Mouse (Mus musculus) limb, embryonic 13.5 days (tissue): ENCODE results near the gene Hdac9. TPM values are rescaled to one million over a fixed set of nuclear protein-coding genes. Genes with fewer than 3 reads are reported as not detected.

Experiments
- ATAC-seq: fragments of 200-750 bp; cut with Nextera tagmentation; 2 replicates; pipeline ENCODE4 v1.8.0; 2017; ENCODE audit warnings: low read depth, moderate number of reproducible peaks, moderate TSS enrichment; ENCODE audit not compliant: low FRiP score
- H3K27ac ChIP-seq: fragments of 300-500 bp; sonication (generic); 2 replicates; pipeline ENCODE4 v1.5.1; 2015; ENCODE audit warnings: inconsistent platforms, mild to moderate bottlenecking, moderate library complexity
- H3K27me3 ChIP-seq: fragments of 300-500 bp; sonication (generic); 2 replicates; pipeline ENCODE4 v1.6.1; 2015; ENCODE audit warnings: mild to moderate bottlenecking, inconsistent platforms
- H3K36me3 ChIP-seq: fragments of 300-500 bp; sonication (generic); 2 replicates; pipeline ENCODE4 v1.6.1; 2015; ENCODE audit warnings: inconsistent platforms, mild to moderate bottlenecking, moderate library complexity
- H3K4me1 ChIP-seq: fragments of 300-500 bp; sonication (generic); 2 replicates; pipeline ENCODE4 v1.6.1; 2015; ENCODE audit warnings: inconsistent platforms
- H3K4me2 ChIP-seq: fragments of 300-500 bp; sonication (generic); replicated peaks from 2 replicates; pipeline ENCODE4 v1.6.1; 2015; ENCODE audit warnings: inconsistent platforms, mild to moderate bottlenecking, moderate library complexity
- H3K4me3 ChIP-seq: fragments of 300-500 bp; sonication (generic); 2 replicates; pipeline ENCODE4 v1.5.1; 2015; ENCODE audit warnings: moderate library complexity, mild to moderate bottlenecking, inconsistent platforms
- H3K9ac ChIP-seq: fragments of 300-500 bp; sonication (generic); 2 replicates; pipeline ENCODE4 v1.6.1; 2015; ENCODE audit warnings: mild to moderate bottlenecking, inconsistent platforms
- H3K9me3 ChIP-seq: fragments of 300-500 bp; sonication (generic); 2 replicates; pipeline ENCODE4 v1.6.1; 2016; ENCODE audit warnings: inconsistent platforms
- WGBS: fragments of 180-500 bp; shearing (Covaris S2); methylation state at CpG from one replicate; pipeline ENCODE4 v1.1.7; 2015; 5-methylcytosine and 5-hydroxymethylcytosine counted together
- polyA plus RNA-seq: library from polyadenylated mRNA; unstranded; fragments of >200 nt; fragmentation: Nextera tagmentation; extraction: Ambion mirVana; gene quantifications from 2 replicates; pipeline ENCODE4 v1.2.1, GENCODE M21; 2015

Hdac9 gene
- polyA plus RNA-seq, 1 experiment from 2014 or later, result 8.4 TPM

DNA sequence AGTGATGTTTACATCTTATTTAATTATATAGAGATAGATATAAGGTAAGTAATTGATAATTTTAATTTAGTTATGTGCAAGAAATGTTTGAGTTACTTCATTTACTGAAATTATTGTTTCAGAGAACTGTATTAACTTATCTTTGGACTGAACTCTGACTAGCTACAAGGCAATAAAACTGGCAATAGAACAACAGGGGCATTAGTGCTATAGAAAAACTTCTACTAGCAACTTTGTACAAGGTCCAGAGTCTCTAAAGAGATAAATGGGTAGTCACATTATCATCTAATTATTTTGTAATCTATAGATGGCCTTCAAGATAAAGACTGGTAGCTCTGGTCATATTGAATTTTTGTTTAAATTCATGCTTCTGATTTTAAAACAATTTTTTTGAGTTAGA is 632.0 kb downstream of the Hdac9 start:
- ATAC-seq, result no peak
- Histone ChIP-seq H3K36me3 (no peaks in the 10 kb centered on the region), H3K4me2 (no peak overlapping the region), H3K4me3 (no peak overlapping the region), H3K9me3 (no peaks in the 10 kb centered on the region), H3K27me3 (no peaks in the 10 kb centered on the region), H3K4me1 (no peaks in the 10 kb centered on the region), H3K27ac (no peak overlapping the region), H3K9ac (no peak overlapping the region)

DNA sequence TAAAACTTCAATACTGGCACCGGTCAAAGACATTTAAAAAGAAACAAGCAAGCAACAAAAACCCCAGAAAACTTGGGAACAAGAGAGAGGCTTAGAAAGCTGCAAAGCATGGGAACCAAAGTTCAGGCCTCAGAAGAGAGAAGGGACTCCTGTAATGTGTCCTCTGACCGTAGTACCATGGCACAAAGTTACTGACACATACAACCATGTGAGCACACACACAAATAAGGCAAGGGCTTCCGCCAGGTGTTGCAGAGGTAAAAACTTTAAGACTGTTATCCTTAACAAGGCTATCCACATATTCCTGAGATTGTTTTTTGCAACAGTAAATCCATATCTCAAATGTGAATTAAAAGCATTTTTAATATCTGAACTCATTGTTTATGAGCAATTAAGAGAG is 632.5 kb downstream of the Hdac9 start:
- no peak overlapping the region for H3K4me3 ChIP-seq
- WGBS, result 82% methylated on average over 3 of the region's 3 CpGs
- H3K9me3 ChIP-seq, result no peaks in the 10 kb centered on the region
- H3K4me1 ChIP-seq, result no peaks in the 10 kb centered on the region
- H3K27ac ChIP-seq, result no peak overlapping the region
- H3K4me2 ChIP-seq, result no peak overlapping the region
- H3K9ac ChIP-seq, result no peak overlapping the region
- H3K27me3 ChIP-seq, result no peaks in the 10 kb centered on the region
- no peak for ATAC-seq
- no peaks in the 10 kb centered on the region for H3K36me3 ChIP-seq

DNA sequence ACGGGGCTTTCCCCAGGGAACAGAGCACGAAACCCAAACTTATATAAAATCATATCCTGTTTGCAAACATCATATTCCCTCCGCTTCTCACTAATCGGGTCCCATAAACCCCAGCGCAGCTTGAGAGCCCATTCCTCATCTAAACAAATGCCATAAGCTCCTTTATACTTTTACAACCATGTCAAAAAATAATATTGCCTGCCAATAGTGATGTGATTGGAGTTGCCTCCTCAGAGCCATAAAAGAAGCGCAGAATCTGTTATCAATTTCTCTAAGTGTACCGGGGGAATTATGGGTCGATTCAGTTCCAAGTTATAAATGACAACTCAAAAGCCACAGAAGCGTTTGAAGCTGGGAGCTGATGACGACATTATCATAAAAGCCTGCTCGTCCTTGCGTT is 638.1 kb downstream of the Hdac9 start:
- H3K4me2 ChIP-seq, result no peak overlapping the region
- H3K9me3 ChIP-seq, result no peaks in the 10 kb centered on the region
- peak; percentile 60 for ATAC-seq
- H3K4me3 ChIP-seq, result no peak overlapping the region
- H3K4me1 ChIP-seq, result no peaks in the 10 kb centered on the region
- WGBS, result 31% methylated on average over 12 of the region's 12 CpGs
- H3K27me3 ChIP-seq, result no peaks in the 10 kb centered on the region
- H3K9ac ChIP-seq, result no peak overlapping the region
- no peaks in the 10 kb centered on the region for H3K36me3 ChIP-seq
- H3K27ac ChIP-seq, result no peak overlapping the region

DNA sequence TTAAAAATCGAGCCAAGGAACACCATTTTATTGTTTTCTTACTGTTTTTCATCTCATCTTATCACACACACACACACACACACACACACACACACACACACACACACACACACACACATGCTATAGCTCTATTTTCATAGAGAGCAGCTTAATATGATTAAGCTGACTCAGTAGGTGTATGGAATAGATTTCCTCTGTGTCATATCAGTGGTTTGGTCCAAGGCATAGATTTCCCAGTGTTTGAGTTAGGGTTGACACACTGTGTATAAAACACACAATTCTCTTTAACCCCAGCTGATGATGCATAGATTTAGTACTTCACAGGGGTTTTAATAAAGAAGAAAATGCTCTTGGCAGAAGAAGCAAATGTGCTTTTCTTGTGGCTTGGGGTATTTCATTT is 643.1 kb downstream of the Hdac9 start:
- ATAC-seq, result no peak
- WGBS, result 89% methylated on average over 1 of the region's 1 CpGs
- Histone ChIP-seq H3K9ac (no peak overlapping the region), H3K4me3 (no peak overlapping the region), H3K4me2 (no peak overlapping the region), H3K9me3 (no peaks in the 10 kb centered on the region), H3K27ac (no peak overlapping the region), H3K27me3 (no peaks in the 10 kb centered on the region), H3K36me3 (no peaks in the 10 kb centered on the region), H3K4me1 (peaks cover 11% of the 10 kb centered on the region; the same call in 1 of the 2 replicates)

DNA sequence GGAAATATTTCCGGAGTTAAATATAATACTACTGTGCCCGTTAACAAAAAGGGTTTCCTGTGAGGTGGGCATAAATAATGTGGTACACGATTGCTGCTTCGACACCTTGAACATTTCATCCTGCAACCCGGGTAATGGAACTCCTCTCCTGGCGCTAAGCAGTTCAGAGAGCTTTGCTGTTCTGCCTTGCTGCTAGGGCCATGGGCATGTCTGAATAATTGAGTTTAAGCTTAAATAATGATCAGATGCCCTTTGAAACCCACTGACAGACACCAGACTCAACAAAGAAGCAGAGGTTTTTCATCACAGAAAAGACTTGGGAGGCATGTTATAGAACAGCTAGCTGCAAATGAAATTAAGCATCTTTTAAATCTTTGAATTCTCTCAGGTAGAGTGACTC is 646.8 kb downstream of the Hdac9 start:
- ATAC-seq, result peak; percentile 40; the same call in 1 of the 2 replicates

DNA sequence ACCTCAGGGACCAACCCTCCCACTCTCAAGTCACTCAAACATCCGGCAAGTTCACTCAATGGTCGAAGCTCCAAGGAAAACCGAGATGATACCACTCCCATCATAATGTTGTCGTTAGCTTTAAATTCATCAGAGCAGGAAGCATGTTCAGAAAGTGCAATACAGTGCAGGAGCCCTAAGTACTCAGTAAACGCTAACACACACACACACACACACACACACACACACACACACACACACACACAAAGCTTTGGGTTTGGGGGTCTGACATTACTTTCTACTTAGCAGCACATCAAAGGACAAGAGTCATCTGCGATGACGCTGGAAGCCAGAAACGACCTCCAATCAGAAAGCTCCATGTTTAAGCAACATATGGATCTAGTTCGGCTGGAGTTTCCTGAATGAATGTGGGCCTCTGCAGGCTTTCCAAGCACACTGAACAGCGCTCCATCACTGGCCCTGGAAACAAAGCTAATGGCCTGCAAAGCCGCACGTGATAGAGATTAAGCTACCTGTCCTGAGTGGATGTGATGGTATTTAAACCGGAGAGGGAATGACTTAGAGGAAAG is 647.3 kb downstream of the Hdac9 start:
- no peaks in the 10 kb centered on the region for H3K9me3 ChIP-seq
- H3K27me3 ChIP-seq, result no peaks in the 10 kb centered on the region
- no peaks in the 10 kb centered on the region for H3K36me3 ChIP-seq
- ATAC-seq, result peak; percentile 90
- peaks cover 11% of the 10 kb centered on the region; the same call in 1 of the 2 replicates for H3K4me1 ChIP-seq
- no peak overlapping the region for H3K9ac ChIP-seq
- peak overlapping the region; percentile 59; the same call in 1 of the 2 replicates for H3K27ac ChIP-seq
- no peak overlapping the region for H3K4me3 ChIP-seq
- WGBS, result 17% methylated on average over 13 of the region's 13 CpGs
- H3K4me2 ChIP-seq, result peak overlapping the region; percentile 34

More for the DNA sequence above, 646.8 kb downstream of the Hdac9 start:
- H3K27ac ChIP-seq, result peak overlapping the region; percentile 59; the same call in 1 of the 2 replicates
- H3K4me2 ChIP-seq, result peak overlapping the region; percentile 34
- peaks cover 11% of the 10 kb centered on the region; the same call in 1 of the 2 replicates for H3K4me1 ChIP-seq
- H3K27me3 ChIP-seq, result no peaks in the 10 kb centered on the region
- no peaks in the 10 kb centered on the region for H3K9me3 ChIP-seq
- no peak overlapping the region for H3K4me3 ChIP-seq
- 18% methylated on average over 6 of the region's 6 CpGs for WGBS
- no peaks in the 10 kb centered on the region for H3K36me3 ChIP-seq
- H3K9ac ChIP-seq, result no peak overlapping the region

DNA sequence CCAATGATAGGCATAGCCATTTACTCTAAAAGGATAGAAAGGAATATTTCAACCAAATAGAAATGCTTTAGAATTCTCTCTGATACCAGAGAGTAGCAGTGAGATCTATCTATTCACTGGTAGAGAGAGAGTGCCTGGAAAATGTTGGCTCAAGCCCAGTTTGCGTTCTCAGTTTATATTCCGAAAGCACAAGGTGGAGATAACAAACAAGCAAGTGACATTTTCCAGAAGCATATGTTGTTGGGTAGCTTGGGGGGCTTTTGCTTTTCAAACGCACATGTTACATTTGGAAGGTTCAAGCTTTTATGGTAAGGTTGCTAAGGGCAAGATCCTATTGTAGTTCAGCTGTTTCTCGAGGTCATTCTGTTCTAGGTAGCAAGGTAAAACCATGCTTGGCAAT is 657.2 kb downstream of the Hdac9 start:
- no peaks in the 10 kb centered on the region for H3K36me3 ChIP-seq
- no peaks in the 10 kb centered on the region for H3K9me3 ChIP-seq
- no peak overlapping the region for H3K4me3 ChIP-seq
- H3K4me2 ChIP-seq, result no peak overlapping the region
- no peaks in the 10 kb centered on the region for H3K4me1 ChIP-seq
- no peaks in the 10 kb centered on the region for H3K27me3 ChIP-seq
- no peak overlapping the region for H3K9ac ChIP-seq
- ATAC-seq, result no peak
- H3K27ac ChIP-seq, result no peak overlapping the region
- WGBS, result 61% methylated on average over 4 of the region's 4 CpGs

DNA sequence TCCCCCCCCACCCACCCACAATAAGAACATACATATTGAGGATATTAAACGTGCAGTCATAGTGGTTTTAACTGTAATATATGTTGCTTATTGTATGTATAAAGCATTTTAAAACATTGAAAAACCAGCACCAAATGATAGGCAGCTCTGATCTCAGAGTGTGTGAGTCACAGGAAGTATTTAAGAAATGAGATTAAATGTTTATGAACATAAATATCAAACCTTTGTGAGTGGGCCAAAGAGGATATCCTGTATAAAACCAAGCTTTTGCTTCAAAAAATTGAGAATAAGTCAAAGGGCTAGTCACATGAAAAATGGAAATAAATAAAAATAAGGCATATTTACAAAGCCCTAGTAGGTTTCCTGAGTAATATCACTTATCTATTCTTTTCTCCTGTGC is 667.7 kb downstream of the Hdac9 start:
- Histone ChIP-seq H3K4me2 (no peak overlapping the region), H3K36me3 (no peaks in the 10 kb centered on the region), H3K27me3 (no peaks in the 10 kb centered on the region), H3K27ac (no peak overlapping the region), H3K4me3 (no peak overlapping the region), H3K9me3 (no peaks in the 10 kb centered on the region), H3K9ac (no peak overlapping the region), H3K4me1 (peaks cover 14% of the 10 kb centered on the region)
- ATAC-seq, result no peak
- WGBS, result 69% methylated on average over 1 of the region's 1 CpGs

DNA sequence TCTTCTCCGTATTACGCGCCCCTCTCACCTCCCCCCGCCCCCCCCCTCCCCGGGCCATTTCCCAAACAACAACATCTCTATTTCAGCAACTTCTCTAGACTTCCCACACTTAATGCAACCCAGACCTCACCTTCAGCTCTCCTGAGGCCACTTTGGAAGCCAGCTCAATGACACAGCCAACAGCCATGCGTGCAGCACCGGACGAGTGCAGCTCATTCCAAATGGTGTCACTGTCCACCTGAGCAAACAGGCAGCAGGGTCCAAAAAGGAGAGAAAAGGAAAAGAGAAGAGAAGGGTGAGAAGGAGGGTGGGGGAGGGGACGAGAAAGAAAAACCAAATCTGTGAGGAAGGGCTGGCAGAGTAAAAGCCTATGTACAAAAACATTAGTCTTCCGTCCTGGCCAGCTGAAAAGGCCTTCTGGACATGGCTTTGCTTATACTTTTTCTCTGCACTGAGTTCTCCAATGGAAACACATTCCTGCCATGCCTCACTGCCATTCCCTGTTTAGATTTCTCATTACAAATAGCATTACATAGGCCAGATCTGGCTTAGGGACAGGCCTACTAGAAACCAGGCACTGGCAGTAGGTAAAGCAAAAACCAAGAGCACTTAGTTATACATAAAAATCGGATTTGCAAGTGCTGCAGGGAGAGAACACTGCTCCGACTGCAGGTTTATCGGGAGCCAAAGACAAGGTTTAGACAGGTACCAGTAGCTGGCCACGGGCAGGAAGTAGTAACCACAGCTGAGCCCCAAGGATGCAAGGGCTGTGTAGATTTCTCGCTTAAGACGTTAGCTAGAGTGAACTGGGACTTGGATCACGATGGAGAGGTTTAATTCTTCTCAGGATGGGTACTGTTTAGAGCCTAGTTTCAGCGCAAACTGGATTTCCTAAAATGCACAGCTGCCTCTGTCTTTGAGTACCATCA is 668.4 kb downstream of the Hdac9 start:
- ATAC-seq, result peak; percentile 48; the same call in 1 of the 2 replicates
- H3K4me1 ChIP-seq, result peaks cover 15% of the 10 kb centered on the region
- peak overlapping the region; percentile 27; the same call in 1 of the 2 replicates for H3K4me2 ChIP-seq
- no peaks in the 10 kb centered on the region for H3K36me3 ChIP-seq
- no peaks in the 10 kb centered on the region for H3K27me3 ChIP-seq
- no peaks in the 10 kb centered on the region for H3K9me3 ChIP-seq
- no peak overlapping the region for H3K9ac ChIP-seq
- 0 out of 2 replicates have a peak overlapping the region, but pooled peaks have one; percentile 44 for H3K27ac ChIP-seq
- H3K4me3 ChIP-seq, result no peak overlapping the region
- 59% methylated on average over 17 of the region's 18 CpGs for WGBS

DNA sequence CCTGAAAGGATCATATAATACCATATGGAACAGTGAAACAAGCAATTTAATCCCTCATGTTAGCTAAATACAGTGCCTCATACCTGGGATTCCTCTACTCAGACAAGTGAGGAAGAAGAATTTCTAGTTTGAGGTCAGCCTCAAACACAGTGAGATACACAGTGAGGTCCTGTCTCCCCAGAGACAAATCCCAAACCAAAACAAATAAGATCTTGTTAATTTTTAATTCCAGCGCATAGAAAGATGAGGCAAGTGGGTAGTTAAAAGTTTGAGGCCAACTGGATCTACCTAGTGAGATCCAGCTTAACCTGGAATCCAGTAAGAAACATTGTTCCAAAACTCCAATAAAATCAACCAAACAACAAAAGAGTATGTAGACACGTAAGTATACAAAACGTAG is 678.1 kb downstream of the Hdac9 start:
- Histone ChIP-seq H3K27ac (no peak overlapping the region), H3K9ac (no peak overlapping the region), H3K4me3 (no peak overlapping the region), H3K36me3 (no peaks in the 10 kb centered on the region), H3K9me3 (no peaks in the 10 kb centered on the region), H3K4me2 (no peak overlapping the region), H3K4me1 (peaks cover 15% of the 10 kb centered on the region), H3K27me3 (no peaks in the 10 kb centered on the region)
- ATAC-seq, result no peak
- 89% methylated on average over 3 of the region's 3 CpGs for WGBS

DNA sequence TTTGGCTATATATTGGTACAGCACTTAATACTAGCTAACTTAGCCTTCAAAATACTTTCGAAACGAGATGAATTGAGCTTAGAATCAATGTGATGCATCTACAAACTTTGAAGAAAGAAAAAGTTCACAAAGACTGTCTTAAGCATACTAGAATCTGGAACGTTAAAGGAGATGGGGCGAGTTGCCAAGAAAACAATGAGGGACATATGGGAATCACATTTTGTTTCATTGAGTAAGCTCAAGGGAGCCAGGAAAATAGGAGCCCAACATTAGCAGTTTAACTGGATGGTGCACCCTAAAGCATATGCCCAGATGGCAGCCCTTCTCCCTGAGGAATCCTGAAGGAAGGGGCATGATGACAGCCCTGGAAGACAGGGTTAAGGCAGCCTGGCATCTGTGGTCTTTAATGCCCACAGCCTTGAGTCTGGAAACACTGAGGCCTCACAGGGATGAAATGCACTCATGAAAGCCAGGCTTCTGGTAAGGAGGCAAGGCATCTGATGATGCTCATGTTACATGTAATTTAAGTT is 685.2 kb downstream of the Hdac9 start:
- no peaks in the 10 kb centered on the region for H3K27me3 ChIP-seq
- 64% methylated on average over 4 of the region's 4 CpGs for WGBS
- H3K4me1 ChIP-seq, result no peaks in the 10 kb centered on the region
- no peak overlapping the region for H3K9ac ChIP-seq
- H3K9me3 ChIP-seq, result no peaks in the 10 kb centered on the region
- no peak overlapping the region for H3K4me3 ChIP-seq
- H3K36me3 ChIP-seq, result no peaks in the 10 kb centered on the region
- no peak overlapping the region for H3K4me2 ChIP-seq
- ATAC-seq, result no peak
- 0 out of 2 replicates have a peak overlapping the region, but pooled peaks have one; percentile 28 for H3K27ac ChIP-seq

DNA sequence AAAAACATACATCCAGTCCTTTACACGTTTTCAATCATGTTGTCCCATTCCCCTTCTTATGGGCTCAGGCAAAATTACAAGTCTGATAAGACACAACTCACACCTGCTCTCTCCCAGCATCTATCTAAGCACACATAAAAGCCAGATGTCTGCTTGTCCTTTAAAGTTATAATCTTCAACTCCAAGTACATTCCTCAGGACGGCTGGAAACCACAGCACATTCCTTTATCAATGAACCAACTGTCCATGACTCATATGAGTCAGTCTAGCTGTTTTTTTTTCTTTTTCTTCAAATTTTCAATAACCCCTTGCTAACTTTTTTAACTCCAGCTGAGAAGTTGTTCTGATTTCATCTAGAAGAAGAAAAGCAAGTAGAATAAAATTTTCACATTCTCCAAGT is 692.4 kb downstream of the Hdac9 start:
- no peaks in the 10 kb centered on the region for H3K27me3 ChIP-seq
- no peak overlapping the region for H3K9ac ChIP-seq
- peaks cover 23% of the 10 kb centered on the region for H3K4me1 ChIP-seq
- H3K36me3 ChIP-seq, result no peaks in the 10 kb centered on the region
- ATAC-seq, result no peak
- H3K4me2 ChIP-seq, result no peak overlapping the region
- 28% methylated on average over 2 of the region's 2 CpGs for WGBS
- H3K4me3 ChIP-seq, result no peak overlapping the region
- H3K9me3 ChIP-seq, result no peaks in the 10 kb centered on the region
- no peak overlapping the region for H3K27ac ChIP-seq
